In the genomic region with DNA sequence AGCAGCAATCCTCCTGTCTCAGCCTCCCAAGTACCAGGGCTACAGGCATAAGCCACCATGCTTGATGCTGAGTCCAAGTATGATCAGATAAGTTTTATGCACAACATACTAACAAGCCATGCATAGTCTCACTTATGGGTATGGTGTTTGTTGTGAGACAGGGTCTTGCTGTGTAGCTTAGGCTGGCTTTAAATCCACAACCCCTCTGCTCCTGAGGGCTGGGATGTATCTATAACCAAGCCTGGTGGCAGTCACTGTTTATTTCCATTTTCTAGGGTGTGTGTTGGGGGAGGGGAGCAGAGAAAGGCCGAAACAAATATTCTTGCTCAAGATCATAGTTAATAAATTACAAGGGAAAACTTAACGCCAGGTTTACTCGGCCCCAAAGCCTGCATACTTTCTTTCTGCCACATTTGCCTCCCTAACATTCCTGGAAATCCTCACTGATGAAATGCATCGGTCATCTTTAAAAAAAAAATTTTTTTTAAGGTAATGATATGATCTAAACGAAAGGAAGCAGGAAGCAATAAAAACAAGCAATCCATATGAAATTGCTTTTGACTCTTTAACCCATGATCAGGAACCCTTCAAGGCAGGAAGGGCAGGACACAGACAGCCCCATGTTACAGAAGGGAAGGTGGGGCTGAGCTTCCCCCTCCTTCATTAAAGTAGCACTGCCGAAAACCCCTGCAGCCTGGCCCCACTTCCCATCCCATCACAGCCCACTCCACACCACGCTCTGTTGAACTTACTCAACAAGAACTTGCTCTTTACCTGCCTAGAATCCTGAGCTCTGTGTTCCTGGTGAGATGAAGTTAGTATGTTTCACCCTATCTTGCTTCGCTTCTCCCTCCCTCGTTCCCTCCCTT, we compare ENCODE assay signal across 11 mouse cellular contexts. TPM values are rescaled to one million over a fixed set of nuclear protein-coding genes. Genes with fewer than 3 reads are reported as not detected.
DNase-seq lines count a peak whose midpoint lies in the region; ATAC-seq and TF ChIP-seq lines count a peak whose summit lies in the region.
"Had no signal": no experiment of that assay in that cellular context is flagged by ENCODE, and none has a peak within 500 bp of the region (broad histone marks: within the 10 kb centered on the region; RNA-seq: fewer than 3 reads in every experiment).

No protein-coding gene starts in this region.

- peaks cover 23% of the 10 kb centered on the region for H3K4me1 ChIP-seq in kidney, adult 2 months (ENCODE audit: control insufficient read depth, insufficient read depth, low read length)
- H3K4me1 ChIP-seq in lung, postnatal 0 days (ENCODE audit: insufficient read depth, low read depth, low read length), result peaks cover 9% of the 10 kb centered on the region; the same call in 1 of the 2 replicates

- peak; percentile 41 for DNase-seq in heart, adult 11 months
- no peak for DNase-seq in heart, adult 9 months (ENCODE audit: low spot score in 2 of 2)
- DNase-seq in 3T3-L1 (ENCODE audit: low read depth, low spot score), result peak; percentile 44
- peak; percentile 89 for DNase-seq in kidney, adult 2 months
- peak; percentile 65 for DNase-seq in lung, postnatal 0 days (ENCODE audit: low spot score)
- DNase-seq in frontal cortex, postnatal 14 days (ENCODE audit: low spot score in 2 of 2), result no peak
- DNase-seq in adrenal gland, postnatal 4 days (ENCODE audit: low spot score in 2 of 2), result no peak
- no peak for DNase-seq in left cerebral cortex, adult 2 months (ENCODE audit: extremely low spot score in 1 of 2, low spot score in 2 of 2)
- DNase-seq: gastrocnemius, adult 2 months; thymus, postnatal 36 days had no signal

- ATAC-seq in lung, postnatal 0 days, result peak; percentile 13

- 0 out of 2 replicates have a peak, but pooled peaks have one; percentile 8 for TF ChIP-seq CTCF in kidney, adult 2 months (conservative IDR thresholded peaks at IDR 0.05; ENCODE audit: insufficient read depth, insufficient read length, low read depth, low read length)
- no peak for TF ChIP-seq CTCF in lung, postnatal 0 days (IDR thresholded peaks at IDR 0.05)
- no peak for TF ChIP-seq CTCF in left cerebral cortex, adult 2 months (IDR thresholded peaks at IDR 0.05)

- intact Hi-C loops in left cerebral cortex, adult 2 months (cut with DNase I), result loop anchor here (10.0 kb wide), 1 partner anchor 449 kb away; no protein-coding TSS in a partner anchor

- TF ChIP-seq EP300 in lung, postnatal 0 days (IDR thresholded peaks at IDR 0.05), result peak; percentile 43; the same call in 1 of the 2 replicates

- no peaks in the 10 kb centered on the region for H3K36me3 ChIP-seq in kidney, adult 2 months (ENCODE audit: control insufficient read depth, insufficient read depth, low read length)
- H3K36me3 ChIP-seq in lung, postnatal 0 days (ENCODE audit: insufficient read depth, low read length), result no peaks in the 10 kb centered on the region

- WGBS in kidney, adult 2 months, result 16% methylated on average over 9 of the region's 9 CpGs
- WGBS in lung, postnatal 0 days, result 27% methylated on average over 9 of the region's 9 CpGs

- H3K4me3 ChIP-seq in kidney, adult 2 months (ENCODE audit: insufficient read depth, low read depth, low read length), result no peak overlapping the region
- no peak overlapping the region for H3K4me3 ChIP-seq in lung, postnatal 0 days (ENCODE audit: low read depth, low read length)
- H3K4me3 ChIP-seq in left cerebral cortex, adult 2 months, result no peak overlapping the region
- H3K4me3 ChIP-seq: gastrocnemius, adult 2 months; megakaryocyte, embryonic 14.5 days had no signal

- H3K9ac ChIP-seq in lung, postnatal 0 days (replicated peaks; ENCODE audit: low read depth), result no peak overlapping the region

- no peak overlapping the region for H3K4me2 ChIP-seq in lung, postnatal 0 days (replicated peaks; ENCODE audit: low read depth, low read length)

- no peaks in the 10 kb centered on the region for H3K27me3 ChIP-seq in kidney, adult 2 months (replicated peaks; ENCODE audit: control insufficient read depth, insufficient read depth, low read length)
- no peaks in the 10 kb centered on the region for H3K27me3 ChIP-seq in lung, postnatal 0 days (replicated peaks; ENCODE audit: insufficient read depth, low read length)

- no peak for TF ChIP-seq POLR2A in kidney, adult 2 months (IDR thresholded peaks at IDR 0.05; ENCODE audit: low read depth, low read length)

- peak overlapping the region; percentile 95 for H3K27ac ChIP-seq in kidney, adult 2 months (ENCODE audit: insufficient read depth, low read depth, low read length)
- peak overlapping the region; percentile 66 for H3K27ac ChIP-seq in lung, postnatal 0 days (ENCODE audit: low read length)
- no peak overlapping the region for H3K27ac ChIP-seq in left cerebral cortex, adult 2 months
- H3K27ac ChIP-seq: gastrocnemius, adult 2 months had no signal

- H3K9me3 ChIP-seq in lung, postnatal 0 days (ENCODE audit: low read length), result no peaks in the 10 kb centered on the region
- H3K9me3 ChIP-seq: megakaryocyte, embryonic 14.5 days had no signal

RNA-seq across cellular contexts. Expression of a gene that starts 50.8 kb away (rescaled TPM):
- polyA plus RNA-seq in kidney, adult 2 months (2012; rRNA removed), result 37.1 and 37.4 TPM in 2 replicates
- 75.1 and 82.2 TPM in 2 replicates for polyA plus RNA-seq in lung, postnatal 0 days (2015; fragmentation: Nextera tagmentation; extraction: Ambion mirVana)
- 100 to 1,000 TPM; 116 to 122 TPM for total RNA-seq in adrenal gland, postnatal 4 days (2021)
- 10 to 100 TPM; 52.5 to 60.5 TPM for total RNA-seq in left cerebral cortex, adult 2 months (2021)

Comparison
In these comparisons a context has a peak if more than half of its experiments do, and no peak if none do; other contexts are left out.
1. DNase-seq: peak in heart, adult 11 months (single experiment), 3T3-L1 (single experiment), kidney, adult 2 months (single experiment) and lung, postnatal 0 days (single experiment); none in heart, adult 9 months (0 of 2), frontal cortex, postnatal 14 days (0 of 2), adrenal gland, postnatal 4 days (0 of 2) and left cerebral cortex, adult 2 months (0 of 2).